Mouse (Mus musculus) heart, adult 11 months (tissue): ENCODE measurements around the gene Gm20388.
A peak's percentile ranks its signal among the peaks of the same experiment; 100 is the strongest.

Source experiments
- DNase-seq: peaks from one replicate; pipeline ENCODE4 v3.0.0; 2022

The Gm20388 gene

DNA sequence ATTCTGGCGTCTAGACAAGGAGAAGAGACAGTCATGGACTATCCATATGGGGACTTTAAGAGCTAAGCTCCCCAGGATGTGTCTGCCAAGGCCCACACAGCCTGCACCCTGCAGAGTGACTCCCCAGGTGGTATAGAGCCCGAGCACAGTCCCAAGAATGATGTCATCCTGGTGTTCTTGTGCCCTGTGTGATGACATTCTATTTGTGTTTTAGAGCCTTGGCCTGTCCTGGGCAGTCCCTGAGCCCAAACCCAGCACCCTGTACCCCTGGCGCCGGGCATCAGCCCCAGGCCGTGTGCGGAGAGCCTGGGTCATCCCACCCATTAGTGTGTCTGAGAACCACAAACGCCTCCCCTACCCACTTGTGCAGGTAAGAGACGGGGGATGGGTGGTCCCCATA is 2945.6 kb downstream of the Gm20388 start:
- DNase-seq, result no peak

DNA sequence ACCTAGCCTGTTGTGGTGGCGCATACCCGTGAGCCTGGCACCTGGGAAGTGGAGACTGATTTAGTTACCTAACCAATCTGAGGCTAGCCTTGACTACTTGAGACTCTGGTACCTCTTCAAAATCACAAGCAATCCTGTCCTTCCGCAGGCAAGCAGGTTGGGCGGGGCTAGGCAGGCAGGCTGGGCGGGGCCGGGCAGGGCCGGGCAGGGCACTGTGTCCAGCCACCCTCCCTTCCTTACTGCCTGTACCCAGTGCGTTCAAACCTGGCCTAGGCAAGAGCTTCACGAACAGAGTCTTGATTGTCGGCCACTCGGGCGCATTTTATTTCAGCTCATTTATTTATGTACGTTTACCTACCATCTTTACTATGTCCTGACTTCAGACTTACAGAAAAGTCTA is 2949.2 kb downstream of the Gm20388 start:
- DNase-seq, result no peak

DNA sequence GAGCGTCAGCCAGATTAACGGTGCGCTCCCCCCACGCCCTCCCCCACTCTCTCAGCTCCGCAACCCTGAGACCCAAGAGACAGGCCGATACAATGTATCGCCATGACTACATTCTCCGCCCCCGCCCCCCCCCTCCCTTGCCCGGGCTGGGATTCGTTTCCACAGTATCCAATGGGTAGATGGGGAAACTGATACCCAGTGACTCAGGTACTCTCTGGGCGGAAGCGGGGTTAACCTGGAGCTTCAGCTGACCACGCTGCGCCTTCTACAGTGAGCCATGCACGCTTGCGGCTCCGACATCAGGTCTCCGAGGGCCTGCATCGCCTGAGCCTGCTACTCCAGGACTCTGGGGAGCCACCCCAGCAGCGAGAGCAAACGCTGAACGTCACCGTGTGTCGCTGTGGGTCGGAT is 2954.1 kb downstream of the Gm20388 start:
- no peak for DNase-seq

- no peak for DNase-seq
Measured at GRCm38 (mm10) chr8:122865441-122865840, 2954.8 kb downstream of the Gm20388 start.

- DNase-seq, result no peak
Measured at GRCm38 (mm10) chr8:122866231-122866630, 2955.6 kb downstream of the Gm20388 start.

DNA sequence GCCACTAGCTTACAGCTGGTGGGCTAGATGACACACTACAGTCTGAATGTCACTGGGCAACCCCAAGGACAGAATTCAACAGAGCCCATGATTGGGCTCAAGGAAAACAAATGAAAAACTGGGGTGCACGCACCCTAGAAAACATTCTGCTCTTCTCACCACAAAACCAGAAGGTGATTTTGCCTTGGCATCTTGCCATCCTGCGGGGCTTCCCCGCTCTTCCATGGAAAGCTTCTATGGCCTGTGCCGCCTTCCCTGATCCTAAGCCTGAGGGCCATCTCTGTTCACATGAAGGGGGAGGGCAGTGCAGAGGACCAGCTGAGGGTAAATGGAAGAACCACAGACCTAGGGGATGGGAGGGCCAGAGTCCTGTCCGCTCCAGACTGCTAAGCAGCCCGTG is 2957.3 kb downstream of the Gm20388 start:
- DNase-seq, result no peak

DNA sequence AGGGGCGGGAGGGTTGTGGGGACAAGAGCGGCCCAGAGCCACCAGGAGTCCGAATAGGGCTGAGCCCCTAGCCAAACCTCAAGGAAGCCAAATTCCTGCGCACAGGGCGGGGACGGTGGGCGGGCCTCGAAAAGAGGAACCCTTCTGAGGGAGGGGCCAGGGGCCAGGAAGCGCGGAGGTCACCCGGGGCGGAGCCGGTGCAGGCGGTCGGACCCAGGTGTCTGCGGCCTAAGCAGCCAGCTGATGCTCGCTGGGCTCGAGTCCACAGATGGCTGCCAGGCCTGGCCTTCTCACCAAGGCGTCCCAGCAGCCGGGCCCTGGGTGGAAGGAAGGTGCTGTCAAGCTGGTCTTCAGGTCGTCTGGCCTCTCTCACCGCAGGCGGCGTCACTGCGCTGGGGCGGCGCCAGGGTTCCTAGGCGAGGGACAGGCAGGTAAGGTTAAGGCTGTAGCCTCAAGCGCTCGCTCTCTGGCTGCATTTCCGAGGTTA is 2959.8 kb downstream of the Gm20388 start:
- DNase-seq, result no peak

DNA sequence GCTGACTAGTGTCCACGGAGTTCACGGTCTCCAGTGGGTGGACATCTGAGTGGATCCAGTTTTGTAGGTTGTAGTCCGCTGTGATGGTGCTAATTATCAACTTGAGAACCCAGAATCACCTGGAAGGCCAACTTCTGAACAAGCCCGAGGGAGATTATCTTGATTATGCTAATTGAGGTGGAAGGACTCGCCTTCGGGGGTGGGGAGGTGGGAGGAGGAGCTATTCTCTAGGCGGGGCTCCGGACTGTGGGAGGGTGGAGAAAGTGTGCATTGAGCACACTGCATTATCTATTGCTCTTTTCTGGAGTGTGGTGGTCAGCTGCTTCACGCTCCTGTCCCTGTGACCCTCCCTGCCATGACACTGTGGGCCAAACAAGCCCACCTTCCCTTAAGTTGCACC is 2961.0 kb downstream of the Gm20388 start:
- DNase-seq, result no peak

GRCm38 (mm10) chr8:122873171-122873570 is 2962.5 kb downstream of the Gm20388 start:
- DNase-seq, result no peak

- no peak for DNase-seq
Measured at GRCm38 (mm10) chr8:122875186-122875585, 2964.5 kb downstream of the Gm20388 start.

DNA sequence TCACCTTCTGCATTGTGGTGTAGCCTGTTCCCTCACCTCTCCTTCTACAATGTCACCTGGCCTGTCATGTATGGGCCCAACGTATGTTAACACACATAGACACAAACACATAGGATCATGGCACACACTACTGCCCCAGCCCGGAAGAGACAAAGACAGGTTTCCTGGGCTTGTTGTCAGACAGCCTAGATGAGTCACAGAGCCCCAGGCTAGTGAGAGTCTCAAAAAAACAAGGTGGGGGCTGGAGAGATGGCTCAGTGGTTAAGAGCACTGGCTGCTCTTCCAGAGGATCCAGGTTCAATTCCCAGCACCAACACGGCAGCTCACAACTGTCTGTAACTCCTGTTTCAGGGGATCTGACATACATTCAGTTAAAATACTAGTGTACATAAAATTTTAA is 2967.6 kb downstream of the Gm20388 start:
- DNase-seq, result no peak

DNA sequence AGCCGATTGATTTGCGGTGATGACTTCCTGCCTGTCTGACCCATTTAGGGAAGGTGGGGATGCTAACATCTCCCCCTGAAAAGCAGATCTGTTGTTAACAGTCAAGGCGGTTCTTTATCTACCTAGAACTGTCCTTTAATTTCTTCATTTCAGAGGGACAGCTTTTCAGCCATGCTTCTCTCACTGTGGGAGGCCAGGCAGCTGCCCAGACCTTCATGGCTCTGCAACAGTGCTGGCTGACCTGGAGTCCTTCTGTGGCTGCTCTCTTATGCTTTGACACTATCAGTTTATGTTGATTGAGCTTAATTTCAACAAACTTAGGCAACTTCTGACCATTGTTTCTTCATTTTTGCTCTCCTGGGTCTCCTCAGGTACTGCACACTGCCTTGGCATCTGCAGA is 2969.7 kb downstream of the Gm20388 start:
- DNase-seq, result no peak

DNA sequence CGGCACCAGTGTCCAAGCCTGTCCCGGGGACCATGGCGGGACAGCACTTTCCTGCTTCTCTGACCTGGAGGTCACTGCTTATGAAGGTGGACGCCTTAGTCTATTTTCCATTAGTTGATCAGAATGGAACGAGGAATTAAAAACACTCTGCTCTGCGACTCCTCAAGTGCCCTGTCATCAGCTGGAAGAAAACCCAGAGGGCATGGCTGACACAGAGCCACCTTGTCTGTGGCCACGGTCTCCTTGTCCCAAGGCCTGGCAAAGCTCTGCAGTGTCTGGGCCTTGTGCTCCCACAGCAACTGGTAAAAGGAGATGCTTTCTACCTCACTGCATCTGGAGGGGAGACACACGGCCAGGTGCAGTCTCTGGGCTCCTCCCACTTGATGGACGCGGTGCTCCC is 2973.0 kb downstream of the Gm20388 start:
- DNase-seq, result no peak

DNA sequence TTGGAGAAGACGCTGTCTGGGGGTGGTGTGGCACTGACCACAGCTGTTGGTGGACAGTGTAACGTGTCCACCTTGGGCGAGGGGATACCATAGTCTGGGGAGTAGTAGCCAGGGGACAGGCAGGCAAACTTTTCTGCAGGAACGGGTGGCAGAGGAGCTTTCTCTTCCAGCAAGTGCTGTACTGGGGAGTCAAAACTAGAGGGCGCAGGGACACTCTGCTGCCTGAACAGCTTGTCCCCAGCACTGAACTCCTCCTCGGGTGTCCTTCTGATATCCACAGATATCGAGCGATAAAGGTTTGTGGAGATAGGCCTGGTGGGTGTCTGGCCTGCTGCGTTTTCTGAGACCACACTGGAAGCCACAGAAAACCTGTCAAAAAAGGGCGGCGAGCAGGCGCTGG is 2980.8 kb downstream of the Gm20388 start:
- no peak for DNase-seq

DNA sequence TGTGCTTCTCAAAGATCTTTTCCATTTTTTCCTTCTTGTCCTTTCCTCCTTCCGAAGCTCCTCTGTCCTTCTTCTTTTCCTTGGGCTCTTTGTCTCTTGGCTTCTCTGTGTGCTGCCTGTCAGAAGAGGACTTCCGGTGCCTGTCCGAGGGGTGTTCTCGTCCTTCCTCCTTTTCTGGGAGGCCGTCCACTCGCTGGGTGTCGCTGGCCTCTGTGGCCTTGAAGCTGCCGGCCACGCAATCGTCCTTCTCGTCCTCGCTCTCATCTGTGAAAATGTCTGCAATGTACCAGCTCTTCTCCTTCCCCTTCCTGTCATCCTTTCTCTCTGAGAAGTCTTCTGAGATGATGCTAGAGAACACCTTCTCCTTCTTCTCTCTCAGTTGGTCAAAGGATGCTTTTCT is 2982.8 kb downstream of the Gm20388 start:
- no peak for DNase-seq

GRCm38 (mm10) chr8:122896317-122896716 is 2985.7 kb downstream of the Gm20388 start:
- no peak for DNase-seq

DNA sequence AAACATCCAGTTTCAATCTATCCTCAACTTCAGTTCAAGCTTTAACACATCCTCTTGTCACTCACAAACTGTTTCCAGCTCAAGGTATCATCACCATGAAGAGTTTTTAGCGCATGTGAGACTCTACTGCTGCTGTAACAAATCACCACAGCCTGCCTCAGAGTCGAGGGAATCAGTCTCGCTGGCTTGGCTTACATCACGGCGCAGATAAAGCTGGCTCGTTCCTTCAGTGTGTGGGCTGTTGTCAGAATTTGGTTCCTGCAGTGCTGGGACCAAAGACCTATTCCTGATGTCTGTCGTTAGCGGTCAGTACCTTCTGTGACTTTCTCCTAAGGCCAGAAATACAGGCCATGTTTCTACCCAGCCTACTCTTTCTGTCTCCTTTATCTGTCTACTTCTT is 2986.6 kb downstream of the Gm20388 start:
- no peak for DNase-seq

DNA sequence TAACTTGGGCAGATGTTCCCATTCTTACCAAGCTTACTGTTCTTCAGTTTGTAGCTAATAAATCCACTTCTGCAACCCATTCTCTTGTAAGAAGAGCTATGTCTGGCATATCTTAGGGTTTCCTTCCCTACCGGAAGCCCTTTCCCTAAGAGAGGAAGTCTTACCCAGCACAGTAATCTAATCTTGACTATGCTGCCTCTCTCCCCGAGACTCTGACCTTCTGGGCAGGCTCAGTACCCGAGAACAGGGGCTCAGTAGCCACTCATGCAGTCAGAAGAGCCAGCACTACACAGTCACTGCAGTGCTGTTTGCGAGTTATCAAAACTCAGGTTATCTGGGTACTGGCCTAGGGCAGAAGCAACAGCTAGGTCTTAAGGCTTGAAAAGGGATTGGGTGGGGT is 2987.4 kb downstream of the Gm20388 start:
- no peak for DNase-seq

DNA sequence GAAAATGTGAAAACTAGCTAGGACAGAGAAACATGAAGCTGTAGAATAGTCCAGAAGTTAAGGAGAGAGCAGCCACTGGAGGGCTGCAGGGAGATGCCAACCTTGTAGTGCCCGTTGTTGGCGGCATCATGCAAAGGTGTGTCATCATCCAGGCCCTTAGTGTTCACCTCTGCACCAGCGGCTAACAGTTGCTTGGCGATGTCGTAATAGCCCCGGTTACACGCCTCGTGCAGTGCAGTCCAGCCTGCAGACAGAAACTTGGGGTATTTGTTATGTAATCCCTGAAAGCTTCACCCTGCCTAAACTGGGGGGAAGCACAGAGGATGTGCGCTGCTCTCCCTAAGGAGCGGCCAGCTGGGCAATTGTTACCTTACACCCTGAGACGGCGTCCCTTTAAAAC is 2987.8 kb downstream of the Gm20388 start:
- DNase-seq, result no peak

DNA sequence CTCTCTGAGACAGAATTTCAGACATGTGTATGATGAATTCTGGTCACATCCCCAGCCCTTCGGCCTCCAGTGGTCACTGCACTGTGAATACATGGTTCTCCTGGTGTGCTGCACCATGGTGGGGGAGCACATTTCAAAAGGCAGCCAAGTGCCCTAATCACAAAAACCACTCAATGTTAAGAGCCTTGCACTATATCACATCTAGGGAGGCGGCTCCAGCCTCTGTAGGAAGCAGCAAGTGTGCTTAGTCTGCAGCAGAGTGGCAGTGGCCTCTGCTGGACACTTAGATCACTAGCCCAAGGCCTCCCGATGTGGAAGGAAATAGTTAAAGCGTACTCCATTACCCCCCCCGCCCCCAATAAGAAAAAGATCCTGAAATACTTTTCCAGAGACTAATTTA is 2988.4 kb downstream of the Gm20388 start:
- no peak for DNase-seq

GRCm38 (mm10) chr8:122901476-122901875 is 2990.8 kb downstream of the Gm20388 start:
- DNase-seq, result no peak

DNA sequence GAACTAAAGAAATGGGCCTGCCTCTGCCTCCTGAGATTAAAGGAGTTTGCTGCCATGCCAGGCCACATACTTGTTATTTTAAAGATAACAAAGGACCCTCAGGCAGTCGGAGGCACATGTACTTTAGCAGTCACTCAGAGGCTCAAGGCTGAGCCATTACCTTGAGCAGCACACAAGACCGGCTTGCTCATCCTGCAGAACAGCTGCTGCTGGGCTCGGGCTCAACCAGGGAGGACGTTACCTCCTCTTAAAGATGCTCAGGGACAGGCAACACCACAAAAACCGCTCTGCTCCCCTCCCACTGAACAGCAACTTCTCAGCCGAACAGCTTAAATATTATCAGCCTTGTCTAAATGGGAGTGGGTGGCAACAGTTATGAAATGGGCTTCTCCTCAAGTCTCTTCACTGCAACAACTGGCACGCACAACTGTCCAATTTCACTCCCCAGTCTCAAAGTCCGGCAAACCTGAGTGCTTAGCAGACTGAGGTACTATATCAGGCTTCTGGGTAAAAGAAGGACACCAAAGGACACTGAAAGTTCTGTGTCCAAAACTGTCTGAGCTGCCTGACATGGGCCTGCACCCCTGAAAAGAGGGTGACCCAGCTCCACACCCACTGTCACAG is 2991.4 kb downstream of the Gm20388 start:
- no peak for DNase-seq

DNA sequence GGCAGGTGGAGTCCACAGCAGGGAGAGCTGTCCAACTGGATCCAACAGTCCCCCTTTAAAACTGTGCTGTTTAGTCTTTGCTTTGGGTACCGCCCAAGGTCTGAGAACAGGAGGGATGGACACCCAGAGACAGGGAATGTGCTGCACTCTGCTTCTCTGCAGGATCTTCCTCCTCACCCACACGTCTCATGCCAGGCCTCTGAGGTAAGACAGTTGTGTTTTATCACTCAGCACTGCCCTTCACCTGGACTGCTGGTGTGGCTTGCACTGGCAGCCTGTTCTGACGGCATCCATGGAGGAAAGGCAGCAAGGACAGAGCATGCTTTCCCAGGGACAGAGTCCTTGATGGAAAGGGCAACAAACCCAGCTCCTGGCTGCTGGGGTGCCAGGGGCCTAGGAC is 2991.9 kb downstream of the Gm20388 start:
- no peak for DNase-seq

DNA sequence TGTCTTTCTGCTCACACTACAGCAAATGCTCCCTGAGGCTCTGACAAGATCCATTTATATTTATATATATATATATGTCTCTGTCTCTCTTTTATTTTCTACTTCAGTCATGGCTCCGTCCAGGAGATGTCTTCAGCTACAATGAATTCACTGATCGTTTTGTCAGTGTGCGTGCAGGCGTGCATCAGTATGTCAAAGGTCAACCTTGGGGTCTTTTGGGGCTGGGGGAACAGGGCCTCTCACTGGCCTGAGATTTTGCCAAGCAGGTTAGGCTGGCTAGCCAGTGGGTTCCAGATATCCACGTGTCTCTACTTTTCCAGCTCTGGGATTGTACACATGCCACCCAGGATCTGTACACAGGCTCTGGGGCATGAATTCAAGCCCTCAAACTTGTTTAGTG is 2992.4 kb downstream of the Gm20388 start:
- no peak for DNase-seq

DNA sequence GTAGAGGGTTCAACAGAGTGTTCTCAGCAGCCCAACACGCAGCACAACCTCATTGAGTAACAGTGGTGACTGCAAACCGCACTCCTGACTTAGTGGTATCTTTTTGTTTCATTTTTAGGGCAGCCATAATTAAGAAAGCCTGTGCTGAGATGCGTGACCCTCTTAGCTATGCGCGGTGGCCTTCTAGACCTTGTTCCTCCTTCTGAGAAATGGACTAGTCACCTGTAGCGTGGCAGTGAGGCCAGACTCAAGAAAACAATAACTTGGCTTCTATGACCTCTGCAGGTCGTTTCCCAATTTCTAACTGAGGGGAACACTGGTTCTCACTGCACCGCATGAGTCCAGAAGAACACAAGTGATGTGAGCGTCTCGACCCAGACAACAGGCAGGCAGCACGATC is 2993.9 kb downstream of the Gm20388 start:
- no peak for DNase-seq

DNA sequence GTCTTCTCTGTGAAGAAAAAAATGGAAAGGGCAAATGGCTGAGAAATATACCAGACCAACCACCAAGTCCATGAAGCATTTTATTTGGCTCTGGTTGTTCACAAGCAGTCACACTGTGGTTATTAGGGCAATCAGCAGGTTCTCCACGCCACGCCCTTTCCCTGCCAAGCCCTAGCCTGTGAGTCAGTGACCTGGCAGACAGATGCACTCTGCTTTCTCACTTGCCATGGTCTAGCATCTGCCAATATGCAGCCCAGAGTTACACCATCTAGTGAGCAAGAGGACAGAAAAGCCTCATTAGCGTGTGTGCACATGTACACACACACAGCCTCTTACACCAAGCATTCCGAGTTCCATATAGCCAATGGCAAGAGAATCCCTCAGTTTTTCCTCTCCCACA is 2994.7 kb downstream of the Gm20388 start:
- DNase-seq, result peak; percentile 96
